ENCODE assay signal across 12 mouse cellular contexts in the genomic region with DNA sequence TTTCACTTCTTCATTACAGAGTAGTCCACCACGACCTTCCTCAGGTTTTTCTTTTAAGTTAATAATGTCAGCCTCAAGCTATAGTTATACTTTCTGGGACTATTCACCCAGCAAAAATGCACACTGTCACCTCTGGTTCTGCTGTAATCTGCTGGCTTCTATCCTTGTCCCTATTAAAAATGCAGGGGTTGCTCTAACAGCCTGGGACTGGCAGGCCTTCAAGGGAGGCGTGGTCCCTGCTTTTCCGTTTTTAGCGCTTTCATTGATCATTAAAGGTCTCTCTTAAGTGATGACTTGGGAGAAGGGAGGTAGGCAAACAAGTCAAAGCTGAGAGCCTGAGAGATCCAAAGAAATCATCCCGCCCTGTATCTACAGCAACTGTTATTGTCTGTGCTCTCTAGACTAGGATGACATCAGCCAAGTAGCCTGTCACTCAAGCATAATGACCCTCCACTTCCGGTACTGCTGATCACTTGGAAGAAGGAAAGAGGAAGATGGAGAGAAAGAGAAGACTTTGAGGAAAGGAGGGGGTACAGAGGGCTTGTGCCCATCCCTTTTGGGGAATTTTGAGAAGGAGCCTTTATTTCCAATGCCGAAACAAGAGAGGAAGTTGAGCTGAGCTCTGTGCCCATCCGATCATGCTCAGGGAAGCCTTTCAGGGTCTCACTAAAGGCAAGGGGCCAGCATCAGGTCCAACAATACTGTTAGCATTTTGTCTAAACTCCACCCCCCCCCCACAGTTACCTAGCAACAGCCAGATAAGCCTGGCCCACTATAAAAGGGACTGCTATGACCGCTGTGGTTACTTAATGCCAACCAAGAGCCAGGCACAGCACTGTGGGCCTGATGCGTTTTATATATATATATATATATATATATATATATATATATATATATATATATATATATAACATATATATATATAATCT.
DNase-seq lines count a peak whose midpoint lies in the region; ATAC-seq lines count a peak whose summit lies in the region.
"Had no signal": no experiment of that assay in that cellular context is flagged by ENCODE, and none has a peak within 500 bp of the region (broad histone marks: within the 10 kb centered on the region; RNA-seq: fewer than 3 reads in every experiment).

No protein-coding gene starts in this region.

- no peak overlapping the region for H3K4me3 ChIP-seq in heart, embryonic 11.5 days (ENCODE audit: low read depth, low read length)
- H3K4me3 ChIP-seq in neural tube, embryonic 12.5 days: no peak overlapping the region
- H3K4me3 ChIP-seq in kidney, embryonic 14.5 days (ENCODE audit: low read length): no peak overlapping the region
- H3K4me3 ChIP-seq: limb, embryonic 15.5 days had no signal

- no peak for DNase-seq in heart, adult 11 months
- DNase-seq in neural tube, embryonic 10.5 days (ENCODE audit: extremely low spot score, low spot score): no peak
- no peak for DNase-seq in urinary bladder, adult 2 months (ENCODE audit: low spot score)
- DNase-seq in spleen, postnatal 36 days (ENCODE audit: low spot score in 2 of 2): no peak
- DNase-seq: heart, postnatal 36 days; kidney, postnatal 36 days; right cerebral cortex, adult 18-20 months had no signal

- H3K4me2 ChIP-seq in heart, embryonic 11.5 days: no peak overlapping the region
- H3K4me2 ChIP-seq in neural tube, embryonic 12.5 days (replicated peaks): no peak overlapping the region
- no peak overlapping the region for H3K4me2 ChIP-seq in kidney, embryonic 14.5 days (replicated peaks; ENCODE audit: low read depth, low read length)
- H3K4me2 ChIP-seq: limb, embryonic 15.5 days had no signal

- H3K9me3 ChIP-seq in heart, embryonic 11.5 days (replicated peaks; ENCODE audit: control insufficient read depth, low read length): no peaks in the 10 kb centered on the region
- H3K9me3 ChIP-seq in neural tube, embryonic 12.5 days: no peaks in the 10 kb centered on the region
- H3K9me3 ChIP-seq in kidney, embryonic 14.5 days (ENCODE audit: control insufficient read depth, low read length): no peaks in the 10 kb centered on the region; the same call in 1 of the 2 replicates
- H3K9me3 ChIP-seq: limb, embryonic 15.5 days had no signal

- H3K27ac ChIP-seq in heart, embryonic 11.5 days (ENCODE audit: low read depth, low read length): peak overlapping the region; percentile 6; the same call in 1 of the 2 replicates
- no peak overlapping the region for H3K27ac ChIP-seq in neural tube, embryonic 12.5 days
- H3K27ac ChIP-seq in kidney, embryonic 14.5 days (ENCODE audit: low read depth, low read length): no peak overlapping the region
- H3K27ac ChIP-seq: limb, embryonic 15.5 days had no signal

- H3K9ac ChIP-seq in heart, embryonic 11.5 days (ENCODE audit: low read depth, low read length): no peak overlapping the region
- H3K9ac ChIP-seq in neural tube, embryonic 12.5 days: no peak overlapping the region
- H3K9ac ChIP-seq in kidney, embryonic 14.5 days (ENCODE audit: low read depth, low read length): no peak overlapping the region
- H3K9ac ChIP-seq: limb, embryonic 15.5 days had no signal

- H3K27me3 ChIP-seq in heart, embryonic 11.5 days (ENCODE audit: control insufficient read depth, insufficient read depth, low read length): no peaks in the 10 kb centered on the region
- H3K27me3 ChIP-seq in neural tube, embryonic 12.5 days (replicated peaks): no peaks in the 10 kb centered on the region
- no peaks in the 10 kb centered on the region for H3K27me3 ChIP-seq in kidney, embryonic 14.5 days (ENCODE audit: control insufficient read depth, insufficient read depth, low read length)
- H3K27me3 ChIP-seq: limb, embryonic 15.5 days had no signal

- H3K4me1 ChIP-seq in heart, embryonic 11.5 days (ENCODE audit: control insufficient read depth, insufficient read depth, low read length): peaks cover 19% of the 10 kb centered on the region
- H3K4me1 ChIP-seq in neural tube, embryonic 12.5 days: no peaks in the 10 kb centered on the region
- H3K4me1 ChIP-seq in kidney, embryonic 14.5 days (ENCODE audit: control insufficient read depth, insufficient read depth, low read length): peaks cover 3% of the 10 kb centered on the region; the same call in 1 of the 2 replicates

- WGBS in heart, embryonic 11.5 days (ENCODE audit: insufficient replicate concordance): 65% methylated on average over 10 of the region's 10 CpGs
- 66% methylated on average over 10 of the region's 10 CpGs for WGBS in neural tube, embryonic 12.5 days
- WGBS in kidney, embryonic 14.5 days: 68% methylated on average over 10 of the region's 10 CpGs

- no peak for ATAC-seq in heart, embryonic 11.5 days (replicated peaks; ENCODE audit: insufficient number of reproducible peaks, low FRiP score, low TSS enrichment)
- ATAC-seq in neural tube, embryonic 12.5 days (ENCODE audit: low FRiP score, low read depth): 0 out of 2 replicates have a peak, but pooled peaks have one; percentile 17
- ATAC-seq in megakaryocyte progenitor cell, adult 5-6 weeks (replicated peaks; ENCODE audit: poor library complexity): peak; percentile 35; the same call in 1 of the 2 replicates
- ATAC-seq in kidney, embryonic 14.5 days (ENCODE audit: low FRiP score, low TSS enrichment): no peak

- no peaks in the 10 kb centered on the region for H3K36me3 ChIP-seq in heart, embryonic 11.5 days (ENCODE audit: control insufficient read depth, insufficient read depth, low read length)
- H3K36me3 ChIP-seq in neural tube, embryonic 12.5 days: no peaks in the 10 kb centered on the region
- H3K36me3 ChIP-seq in kidney, embryonic 14.5 days (ENCODE audit: control insufficient read depth, insufficient read depth, low read length): no peaks in the 10 kb centered on the region
- H3K36me3 ChIP-seq: limb, embryonic 15.5 days had no signal

Comparison
In these comparisons a context has a peak if more than half of its experiments do, and no peak if none do; other contexts are left out.
1. ATAC-seq: peak in neural tube, embryonic 12.5 days (single experiment) and megakaryocyte progenitor cell, adult 5-6 weeks (single experiment); none in heart, embryonic 11.5 days (single experiment) and kidney, embryonic 14.5 days (single experiment).